Mouse (Mus musculus) gastrocnemius, postnatal 4 days (tissue): ENCODE measurements at regions not wholly inside any gene's neighbourhood (a gene's known extent, or its start where the extent isn't known, plus 50 kb on each side); places are given as distances from the start of the nearest gene placed in this dataset.
A peak's percentile ranks its signal among the peaks of the same experiment; 100 is the strongest.

ENCODE experiments used
- DNase-seq, 2 experiments: peaks; one replicate each; pipeline ENCODE4 v3.0.0; 2021 to 2022; ENCODE audit warnings: low spot score in 2 of 2, mixed read lengths in 2 of 2

- peak in 1 of 2 experiments; percentile 22 for DNase-seq
Observed at GRCm38 (mm10) chrX:164589874-164590273, 83.7 kb downstream of the Asb9 start.
